Mouse (Mus musculus) urinary bladder, postnatal 36 days (tissue): ENCODE results near the gene Rrnad1.

ENCODE experiments used
- DNase-seq, 2 experiments: peaks; one replicate each; pipeline ENCODE4 v3.0.0; 2022; ENCODE audit warnings: low spot score in 2 of 2, mixed read lengths in 1 of 2

The Rrnad1 gene

GRCm38 (mm10) chr3:87885281-87886003, 45.1 kb downstream of the Rrnad1 start, which contains the start of gene Prcc:
Gene Prcc, minus strand, starts transcription at chr3:87885608.
- DNase-seq: peak; percentile 83 to 89

GRCm38 (mm10) chr3:87884708-87885251, 45.7 kb downstream of the Rrnad1 start:
- DNase-seq: peak in 1 of 2 experiments; percentile 19

GRCm38 (mm10) chr3:87884291-87884690, 46.2 kb downstream of the Rrnad1 start:
- DNase-seq: no peak

DNA sequence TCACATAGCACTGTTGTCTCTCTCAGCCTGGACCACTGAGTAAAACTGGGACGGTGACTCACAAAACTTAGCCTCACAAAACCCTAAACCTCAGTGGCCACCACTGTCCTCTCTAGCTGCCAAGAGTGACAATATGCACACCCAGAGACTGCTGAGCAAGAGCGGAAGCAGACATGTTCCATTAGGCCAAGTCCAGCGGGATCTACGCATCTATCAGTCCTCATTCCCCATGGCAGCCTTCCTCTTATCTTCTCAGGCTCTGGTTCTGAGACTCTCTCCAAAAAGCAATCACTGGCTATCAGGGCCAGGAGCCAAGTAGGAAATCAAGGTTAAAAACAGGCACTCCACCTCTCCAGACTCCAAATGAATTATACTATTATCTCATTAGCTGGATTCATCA, 52.8 kb downstream of the Rrnad1 start:
- DNase-seq: no peak
